Mouse (Mus musculus): ENCODE results near the gene Il15ra.

The Il15ra gene

DNA sequence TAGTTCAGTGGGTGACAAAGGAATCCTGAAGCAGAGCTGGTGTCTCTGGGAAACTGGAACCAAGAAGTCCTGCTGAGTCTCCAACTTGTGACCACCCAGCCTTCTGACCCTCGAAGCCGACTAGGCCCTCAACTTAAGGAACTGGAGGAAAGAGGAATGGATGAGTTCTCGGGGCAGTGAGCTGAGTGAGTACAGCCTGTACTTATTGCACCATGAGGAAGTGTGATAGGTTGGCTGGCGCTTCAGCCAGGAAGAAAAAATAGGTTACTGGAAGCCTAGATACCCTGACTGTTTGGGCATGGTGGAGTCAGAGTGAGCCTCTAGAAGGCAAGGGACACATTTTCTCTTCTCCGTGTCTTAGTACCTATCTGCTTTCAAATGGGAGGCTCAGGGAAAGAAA lies 3.4 kb downstream of the Il15ra start:
- no peak for DNase-seq (ENCODE audit: low spot score)

DNA sequence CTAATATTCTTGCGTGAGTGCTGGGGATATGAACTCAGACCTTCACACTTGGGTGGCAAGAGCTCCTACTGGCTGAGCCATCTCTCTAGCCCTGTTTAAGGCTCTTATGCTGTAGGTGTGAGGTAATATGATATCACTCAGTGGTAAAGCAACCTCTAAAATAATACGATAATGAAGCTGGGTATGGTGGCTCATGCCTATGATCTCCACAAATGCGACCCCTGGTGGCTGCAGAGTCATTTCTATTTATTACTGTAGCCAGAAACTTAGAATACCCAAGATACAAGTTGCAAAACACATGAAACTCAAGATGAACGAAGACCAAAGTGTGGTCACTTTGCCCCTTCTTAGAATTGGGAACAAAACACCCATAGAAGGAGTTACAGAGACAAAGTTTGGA lies 5.0 kb downstream of the Il15ra start:
- peak; percentile 10 for DNase-seq (ENCODE audit: low spot score)

DNA sequence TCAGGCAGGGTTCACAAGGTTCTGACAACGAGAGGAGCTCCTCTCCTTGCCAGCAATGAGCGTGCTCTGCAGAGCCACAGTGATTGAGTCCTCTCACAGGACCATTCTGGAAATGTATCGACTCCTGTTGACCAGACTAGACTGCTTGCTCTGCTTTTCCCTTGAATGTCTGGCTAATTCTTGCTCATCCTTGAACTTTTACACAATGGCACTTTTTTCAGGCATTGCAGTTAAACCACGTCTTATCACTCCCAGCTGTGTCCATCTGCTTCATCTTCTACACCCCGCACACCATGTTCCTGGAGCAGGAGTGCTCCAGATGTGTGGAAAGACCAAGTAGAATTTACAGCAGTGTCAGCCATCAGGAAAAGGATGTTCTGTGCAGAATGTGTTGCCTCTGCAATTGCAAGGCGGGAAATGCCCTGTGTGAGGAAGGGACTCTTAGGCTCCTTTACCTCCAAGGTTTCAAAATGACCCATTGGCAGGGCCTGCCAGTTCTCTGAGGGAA lies 7.4 kb downstream of the Il15ra start:
- DNase-seq (ENCODE audit: low spot score): no peak

DNA sequence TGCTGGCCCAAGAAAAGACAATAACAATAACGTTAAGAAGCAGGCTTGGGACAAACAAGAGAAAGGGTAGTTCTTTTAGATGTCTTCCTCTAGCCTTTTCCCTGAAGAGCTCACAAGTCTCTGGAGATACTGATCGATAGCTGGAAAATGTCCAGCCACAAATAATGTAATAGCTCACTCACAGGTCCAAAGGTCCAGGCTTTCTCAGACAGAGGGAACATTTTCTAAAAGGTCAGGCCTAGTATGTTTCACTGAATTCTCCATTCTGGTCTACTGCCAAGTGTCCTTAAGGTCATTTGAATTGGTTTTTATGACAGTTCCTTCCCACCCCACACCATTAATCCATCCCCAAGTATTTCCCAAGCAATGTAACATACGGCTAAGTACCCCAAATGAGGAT lies 7.9 kb downstream of the Il15ra start:
- DNase-seq (ENCODE audit: low spot score): no peak

- DNase-seq (ENCODE audit: low spot score): no peak
These were observed 9.4 kb downstream of the Il15ra start for GRCm38 (mm10) chr2:11714535-11714934.

- no peak for DNase-seq (ENCODE audit: low spot score)
These were observed 13.5 kb downstream of the Il15ra start for GRCm38 (mm10) chr2:11718573-11718972.

DNA sequence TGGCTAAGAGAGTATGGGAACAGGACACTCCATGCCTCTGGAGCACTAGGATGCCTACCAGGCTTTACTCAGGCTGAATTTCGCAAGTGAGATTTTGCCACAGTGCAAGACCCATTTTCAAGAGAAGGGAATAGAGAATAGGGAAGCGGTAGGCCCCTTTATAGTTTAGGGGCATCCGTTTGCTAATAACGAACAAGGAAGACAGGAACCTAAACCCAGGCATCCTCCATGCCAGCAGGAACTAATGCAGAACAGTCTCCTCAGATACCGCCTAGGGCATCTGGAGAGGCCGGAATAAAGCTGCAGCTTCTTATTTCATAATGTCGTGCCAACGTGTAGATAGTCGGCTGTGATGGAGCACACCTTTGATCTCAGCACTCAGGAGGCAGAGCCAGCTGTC lies 17.5 kb downstream of the Il15ra start:
- no peak for DNase-seq (ENCODE audit: low spot score)

DNA sequence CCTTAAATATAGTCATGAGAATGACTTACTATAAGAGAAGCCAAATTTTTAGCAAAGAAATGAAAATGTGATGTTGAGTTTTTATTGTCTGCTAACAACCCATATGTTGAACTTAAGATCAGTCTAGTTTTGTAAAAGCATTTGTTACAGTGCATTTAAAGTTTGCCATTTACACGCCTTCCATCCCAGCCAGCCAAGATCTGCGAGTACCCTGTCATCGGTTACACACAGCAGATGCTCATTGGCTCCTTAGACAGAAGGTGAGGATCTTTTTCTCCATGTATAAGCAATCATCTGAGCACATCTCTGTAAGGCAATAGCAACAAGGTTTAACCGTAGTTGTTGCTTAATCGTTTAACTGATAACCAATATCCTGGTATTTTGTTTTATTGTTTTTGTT lies 22.5 kb downstream of the Il15ra start:
- no peak for DNase-seq (ENCODE audit: low spot score)

- DNase-seq (ENCODE audit: low spot score): no peak
These were observed 24.0 kb downstream of the Il15ra start for GRCm38 (mm10) chr2:11729091-11729490.

DNA sequence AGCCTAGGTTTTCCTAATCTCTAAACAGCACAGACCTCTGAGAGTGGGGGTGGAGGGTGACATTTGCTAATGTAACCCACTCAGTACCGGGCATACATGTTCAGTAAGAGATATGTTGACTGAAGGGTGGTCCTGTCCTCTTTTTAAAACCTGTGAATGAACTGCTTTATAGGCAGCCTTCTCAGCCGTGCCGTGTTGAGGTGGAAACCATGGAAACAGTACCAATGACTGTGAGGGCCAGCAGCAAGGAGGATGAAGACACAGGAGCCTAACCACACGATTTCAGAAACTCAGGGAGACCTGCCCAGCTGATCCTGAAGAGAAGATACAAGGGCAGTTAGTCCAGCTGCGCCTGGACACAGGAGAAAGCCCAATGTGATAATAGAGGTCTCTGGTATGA lies 27.9 kb downstream of the Il15ra start:
- DNase-seq (ENCODE audit: low spot score): no peak

DNA sequence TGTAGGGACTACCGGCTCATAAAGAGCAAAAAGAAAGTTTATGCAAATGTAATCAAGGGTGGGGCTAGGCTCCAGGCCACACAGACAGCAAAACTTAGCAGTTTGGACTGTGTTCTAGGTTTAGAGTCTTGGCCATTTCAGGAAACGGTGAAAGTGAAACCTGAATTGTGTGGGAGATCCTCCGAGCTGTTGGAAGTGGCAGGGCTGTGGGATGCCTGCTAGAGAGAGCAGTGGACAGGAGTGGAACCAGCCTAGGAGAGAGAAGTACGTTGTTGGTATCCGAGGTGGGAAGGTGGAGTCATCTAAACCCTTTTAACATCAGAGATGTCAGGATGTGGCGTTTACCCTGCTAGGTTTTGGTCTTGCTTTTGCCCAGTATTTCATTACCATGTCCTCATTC lies 30.8 kb downstream of the Il15ra start:
- no peak for DNase-seq (ENCODE audit: low spot score)

- DNase-seq (ENCODE audit: low spot score): no peak
These were observed 33.7 kb downstream of the Il15ra start for GRCm38 (mm10) chr2:11738794-11739193.

DNA sequence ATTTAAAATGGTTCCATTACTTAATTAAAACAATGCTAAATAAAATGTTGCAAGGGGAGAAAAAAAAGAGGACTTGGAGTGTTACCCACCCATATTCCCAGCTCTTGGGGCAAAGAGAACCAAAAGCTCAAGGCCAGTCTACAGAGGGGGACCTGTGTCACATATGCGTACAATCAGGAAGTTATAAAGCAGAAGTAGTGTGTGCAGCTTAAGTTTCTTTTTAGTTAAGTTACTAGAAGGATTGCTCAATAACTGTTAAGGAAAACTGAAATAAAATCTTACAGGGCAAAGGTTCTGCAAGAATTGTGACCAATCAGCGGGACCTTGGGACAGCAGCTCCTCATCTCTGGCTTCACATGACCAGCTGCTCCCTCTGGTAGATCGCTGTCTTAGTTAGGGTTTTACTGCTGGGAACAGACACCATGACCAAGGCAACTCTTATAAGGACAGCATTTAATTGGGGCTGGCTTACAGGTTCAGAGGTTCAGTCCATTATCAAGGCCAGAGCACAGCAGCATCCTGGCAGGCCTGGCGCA lies 34.5 kb downstream of the Il15ra start:
- DNase-seq (ENCODE audit: low spot score): no peak

DNA sequence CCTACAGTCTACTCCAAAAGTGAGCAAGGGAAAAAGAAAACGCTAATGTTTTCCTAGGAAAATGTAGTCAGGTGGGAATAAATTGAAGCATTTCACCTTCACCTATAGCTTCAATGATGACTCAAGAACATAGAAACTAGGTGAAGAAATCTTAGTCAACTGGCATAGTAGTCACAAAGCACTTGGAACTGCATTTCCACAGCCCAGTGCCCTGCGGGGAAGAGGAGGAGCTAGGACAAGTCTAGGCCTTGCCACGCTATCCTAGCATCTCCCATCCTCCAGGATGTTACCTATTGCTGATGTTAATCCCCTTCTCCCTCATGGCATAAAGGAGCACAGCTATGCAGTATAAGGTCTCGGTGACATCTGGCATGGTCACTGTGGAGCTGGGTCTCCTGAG lies 57.5 kb downstream of the Il15ra start:
- no peak for DNase-seq (ENCODE audit: low spot score)

GRCm38 (mm10) chr2:11765694-11766093 lies 60.6 kb downstream of the Il15ra start:
- DNase-seq (ENCODE audit: low spot score): no peak

DNA sequence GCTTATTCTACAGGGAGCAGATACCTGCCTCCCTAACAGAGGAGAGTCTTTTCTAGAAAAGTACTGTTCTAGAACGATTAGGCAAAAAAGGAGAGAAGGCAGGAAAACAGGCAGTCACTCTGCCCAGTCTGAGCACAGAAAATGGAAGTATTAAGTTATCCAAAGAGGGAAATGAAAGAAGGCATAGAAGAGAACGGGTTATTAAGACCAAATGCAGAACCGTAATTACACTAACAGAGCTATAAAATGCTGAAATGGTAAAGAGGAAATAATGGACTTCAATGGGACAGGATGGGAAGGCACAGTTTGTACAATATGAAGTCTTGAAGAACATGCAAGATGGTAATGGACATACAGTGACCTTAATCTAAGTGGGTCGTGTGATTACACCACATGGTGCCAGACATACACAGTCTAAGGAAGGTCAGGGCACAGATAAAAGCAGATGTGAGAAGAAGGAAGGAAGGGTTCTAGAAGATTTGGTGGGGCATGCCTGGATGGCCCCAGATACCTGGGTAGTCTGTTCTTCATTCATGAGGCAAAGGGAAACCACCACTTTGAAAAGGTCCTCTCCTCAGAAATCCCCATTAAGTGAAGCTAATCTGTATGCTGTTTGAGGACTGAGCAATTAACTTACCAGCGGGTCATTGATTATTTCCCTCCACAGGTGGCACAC lies 61.5 kb downstream of the Il15ra start:
- DNase-seq (ENCODE audit: low spot score): no peak

- DNase-seq (ENCODE audit: low spot score): no peak
These were observed 62.1 kb downstream of the Il15ra start for GRCm38 (mm10) chr2:11767161-11767545.

GRCm38 (mm10) chr2:11771701-11772100 lies 66.6 kb downstream of the Il15ra start:
- DNase-seq (ENCODE audit: low spot score): no peak

DNA sequence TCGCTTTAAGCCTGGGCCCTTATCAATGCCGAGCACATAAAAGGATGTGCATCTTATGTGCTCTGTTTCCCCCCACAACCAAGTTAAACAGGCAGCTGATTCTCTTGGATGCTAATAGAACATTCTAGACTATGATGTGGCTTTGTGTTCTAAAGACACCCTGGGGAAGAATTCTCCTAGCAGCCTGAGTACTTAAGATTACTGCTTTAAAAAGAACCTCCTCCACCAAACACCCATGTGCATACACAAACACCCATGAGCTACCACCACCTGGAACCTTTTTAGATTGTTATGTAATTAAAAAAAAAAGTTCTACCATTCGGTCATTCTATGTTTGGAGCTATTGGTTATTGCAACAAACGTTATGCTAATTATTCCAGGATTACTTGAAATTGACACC lies 67.3 kb downstream of the Il15ra start:
- DNase-seq (ENCODE audit: low spot score): no peak

DNA sequence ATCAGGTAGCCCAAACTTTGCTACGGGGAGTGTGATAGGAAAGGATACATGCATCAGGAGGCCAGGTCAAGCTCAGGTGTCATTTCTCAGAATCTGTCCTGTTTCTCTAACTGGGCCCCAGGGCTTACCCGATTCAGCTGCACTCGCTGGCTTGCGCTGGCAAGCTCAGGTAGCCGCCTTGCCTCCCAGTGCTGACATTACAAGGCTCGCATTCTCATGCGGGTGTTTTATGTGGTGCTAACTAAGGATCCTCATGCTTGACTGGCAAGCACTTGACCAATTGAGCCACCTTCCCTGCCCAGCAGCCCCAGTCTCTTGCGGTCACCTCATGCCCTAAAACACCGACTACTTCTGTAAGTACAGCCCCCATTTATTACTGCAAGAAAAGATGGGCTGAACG lies 69.3 kb downstream of the Il15ra start:
- DNase-seq (ENCODE audit: low spot score): no peak

DNA sequence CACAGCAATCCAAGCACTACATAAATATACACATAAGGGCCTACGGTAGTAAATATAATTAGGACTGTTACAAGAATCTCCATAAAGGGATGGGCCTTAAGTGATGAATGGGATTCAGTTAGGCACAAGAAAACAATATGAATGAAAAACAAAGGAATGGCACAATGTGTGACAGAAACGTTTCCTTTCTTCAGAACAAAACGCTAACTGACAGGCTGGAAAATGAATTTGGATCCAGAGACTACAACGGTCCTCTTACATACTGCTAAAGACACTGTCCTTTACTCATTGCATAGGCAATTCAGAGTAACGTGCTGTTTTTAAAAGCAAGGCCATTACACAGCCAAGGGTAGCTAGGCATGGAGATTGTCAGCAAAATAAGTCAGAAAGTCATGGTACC lies 70.0 kb downstream of the Il15ra start:
- no peak for DNase-seq (ENCODE audit: low spot score)

DNA sequence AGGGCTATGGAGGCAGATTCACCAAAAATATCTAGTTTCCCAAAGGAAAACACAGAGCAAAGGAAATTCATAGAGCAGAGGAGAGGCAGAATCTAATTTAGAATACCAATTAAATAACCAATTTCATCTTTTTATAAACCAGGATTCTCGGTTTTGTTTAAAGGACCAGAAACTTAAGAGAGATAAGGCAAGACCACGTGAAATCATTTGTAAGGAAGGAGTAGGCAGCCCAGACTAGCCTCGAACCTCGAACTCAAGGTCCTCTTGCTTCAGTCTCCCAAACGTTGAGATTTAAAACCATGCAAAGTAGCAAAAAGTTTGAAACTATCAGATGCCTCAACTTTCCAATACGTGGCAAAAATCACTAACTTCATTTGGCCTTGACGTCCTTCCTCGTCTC lies 71.3 kb downstream of the Il15ra start:
- no peak for DNase-seq (ENCODE audit: low spot score)

- DNase-seq (ENCODE audit: low spot score): peak; percentile 100
These were observed 72.3 kb downstream of the Il15ra start, which contains the start of the genes Fbh1 and Ankrd16 for GRCm38 (mm10) chr2:11777091-11778068. TSS of gene Fbh1 (minus strand) at chr2:11777582. TSS of gene Ankrd16 (plus strand) at chr2:11777876.
